Mouse (Mus musculus) kidney, embryonic 15.5 days (tissue): ENCODE measurements around the gene Rpl3. TPM values are rescaled to one million over a fixed set of nuclear protein-coding genes. Genes with fewer than 3 reads are reported as not detected.

Source experiments
- ATAC-seq: fragments of 200-750 bp; cut with Nextera tagmentation; replicated peaks from 2 replicates; pipeline ENCODE4 v1.8.0; 2017; ENCODE audit warnings: moderate TSS enrichment; ENCODE audit not compliant: low FRiP score
- H3K27ac ChIP-seq: fragments of 300-500 bp; sonication (generic); 2 replicates; pipeline ENCODE4 v1.5.1; 2015; ENCODE audit warnings: mild to moderate bottlenecking, inconsistent platforms
- H3K27me3 ChIP-seq: fragments of 300-500 bp; sonication (generic); 2 replicates; pipeline ENCODE4 v1.6.1; 2015; ENCODE audit warnings: inconsistent platforms
- H3K36me3 ChIP-seq: fragments of 300-500 bp; sonication (generic); 2 replicates; pipeline ENCODE4 v1.6.1; 2015; ENCODE audit warnings: inconsistent platforms
- H3K4me1 ChIP-seq: fragments of 300-500 bp; sonication (generic); 2 replicates; pipeline ENCODE4 v1.6.1; 2015; ENCODE audit warnings: inconsistent platforms
- H3K4me2 ChIP-seq: fragments of 300-500 bp; sonication (generic); 2 replicates; pipeline ENCODE4 v1.6.1; 2015; ENCODE audit warnings: moderate library complexity, mild to moderate bottlenecking, inconsistent platforms
- H3K4me3 ChIP-seq: fragments of 300-500 bp; sonication (generic); replicated peaks from 2 replicates; pipeline ENCODE4 v1.5.1; 2015; ENCODE audit warnings: mild to moderate bottlenecking, inconsistent platforms
- H3K9ac ChIP-seq: fragments of 300-500 bp; sonication (generic); 2 replicates; pipeline ENCODE4 v1.6.1; 2015; ENCODE audit warnings: mild to moderate bottlenecking, inconsistent platforms
- H3K9me3 ChIP-seq: fragments of 300-500 bp; sonication (generic); replicated peaks from 2 replicates; pipeline ENCODE4 v1.6.1; 2016; ENCODE audit warnings: inconsistent platforms
- WGBS: fragments of 180-500 bp; shearing (Covaris S2); methylation state at CpG from one replicate; pipeline ENCODE4 v1.1.7; 2015; ENCODE audit warnings: mixed read lengths; 5-methylcytosine and 5-hydroxymethylcytosine counted together
- polyA plus RNA-seq: library from polyadenylated mRNA; unstranded; fragments of >200 nt; fragmentation: Nextera tagmentation; extraction: Ambion mirVana; gene quantifications from 2 replicates; pipeline ENCODE4 v1.2.1, GENCODE M21; 2015

Gene Rpl3
- polyA plus RNA-seq, 1 experiment from 2014 or later = 1,115 TPM

DNA sequence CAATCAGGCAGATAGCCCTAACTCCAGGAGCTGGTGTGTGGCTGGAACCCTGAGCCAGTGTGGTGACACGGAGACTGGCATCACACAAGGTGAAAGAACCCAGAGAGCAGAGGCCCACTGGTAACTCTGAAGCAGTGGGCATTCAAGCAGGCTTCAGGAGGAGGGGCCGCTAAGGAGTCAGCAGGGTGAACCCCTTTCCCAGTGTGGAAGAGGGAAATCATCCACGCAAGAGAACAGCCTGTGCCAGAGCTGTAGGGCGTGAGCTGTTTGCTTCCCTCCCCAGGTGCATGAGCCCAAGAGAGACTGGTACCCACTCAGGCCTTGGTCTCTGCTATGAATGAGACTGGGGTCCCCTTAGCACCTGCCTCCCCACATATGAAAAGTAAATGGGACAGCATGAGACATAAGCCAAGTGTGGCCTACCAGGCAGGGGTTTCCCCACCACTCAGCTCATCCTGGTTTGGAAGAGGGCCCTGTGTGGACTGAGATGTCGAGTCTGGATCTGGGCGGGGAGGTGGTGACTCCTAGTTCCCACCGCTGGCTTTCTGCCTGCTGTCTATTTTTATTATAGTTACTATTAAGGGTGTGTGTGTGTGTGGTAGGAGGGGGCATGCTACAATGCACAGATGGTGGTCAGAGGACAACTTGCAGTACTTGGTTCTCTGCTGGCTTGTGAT lies 19.0 kb downstream of the Rpl3 start:
- H3K9ac ChIP-seq = no peak overlapping the region
- H3K9me3 ChIP-seq = no peaks in the 10 kb centered on the region
- H3K4me3 ChIP-seq = no peak overlapping the region
- H3K36me3 ChIP-seq = peaks cover 14% of the 10 kb centered on the region
- H3K4me2 ChIP-seq = no peak overlapping the region
- no peak for ATAC-seq
- no peaks in the 10 kb centered on the region for H3K27me3 ChIP-seq
- H3K4me1 ChIP-seq = peaks cover 16% of the 10 kb centered on the region; the same call in 1 of the 2 replicates
- WGBS = 76% methylated on average over 7 of the region's 7 CpGs
- no peak overlapping the region for H3K27ac ChIP-seq

DNA sequence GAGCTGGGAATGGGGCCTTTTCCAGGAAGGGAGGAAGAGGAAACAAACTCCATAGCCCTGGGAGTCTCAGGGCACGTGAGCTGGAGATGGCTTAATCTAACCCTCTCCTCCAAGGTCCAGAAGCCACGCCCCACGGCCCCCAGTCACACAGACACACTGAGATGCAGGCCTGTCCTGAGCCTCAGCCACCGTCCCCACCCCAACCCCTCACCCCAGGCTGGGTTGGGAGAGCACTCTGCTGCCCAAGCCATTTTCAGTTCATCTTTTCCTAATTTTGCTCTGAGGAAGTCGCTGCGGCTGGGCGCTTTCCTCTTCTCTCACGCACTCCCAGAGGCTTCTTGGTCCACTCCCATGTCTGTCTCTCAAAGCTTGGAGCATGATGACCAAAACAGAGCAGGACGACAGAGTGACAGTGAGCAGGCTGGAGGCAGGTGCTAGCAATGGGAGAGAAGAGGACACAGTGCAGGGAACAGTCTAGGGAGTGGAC lies 19.7 kb downstream of the Rpl3 start:
- no peak for ATAC-seq
- H3K4me2 ChIP-seq = no peak overlapping the region
- 44% methylated on average over 9 of the region's 9 CpGs for WGBS
- H3K27ac ChIP-seq = no peak overlapping the region
- no peaks in the 10 kb centered on the region for H3K9me3 ChIP-seq
- peaks cover 19% of the 10 kb centered on the region; the same call in 1 of the 2 replicates for H3K4me1 ChIP-seq
- peaks cover 7% of the 10 kb centered on the region for H3K36me3 ChIP-seq
- H3K4me3 ChIP-seq = no peak overlapping the region
- peak overlapping the region; percentile 10; the same call in 1 of the 2 replicates for H3K9ac ChIP-seq
- H3K27me3 ChIP-seq = no peaks in the 10 kb centered on the region

DNA sequence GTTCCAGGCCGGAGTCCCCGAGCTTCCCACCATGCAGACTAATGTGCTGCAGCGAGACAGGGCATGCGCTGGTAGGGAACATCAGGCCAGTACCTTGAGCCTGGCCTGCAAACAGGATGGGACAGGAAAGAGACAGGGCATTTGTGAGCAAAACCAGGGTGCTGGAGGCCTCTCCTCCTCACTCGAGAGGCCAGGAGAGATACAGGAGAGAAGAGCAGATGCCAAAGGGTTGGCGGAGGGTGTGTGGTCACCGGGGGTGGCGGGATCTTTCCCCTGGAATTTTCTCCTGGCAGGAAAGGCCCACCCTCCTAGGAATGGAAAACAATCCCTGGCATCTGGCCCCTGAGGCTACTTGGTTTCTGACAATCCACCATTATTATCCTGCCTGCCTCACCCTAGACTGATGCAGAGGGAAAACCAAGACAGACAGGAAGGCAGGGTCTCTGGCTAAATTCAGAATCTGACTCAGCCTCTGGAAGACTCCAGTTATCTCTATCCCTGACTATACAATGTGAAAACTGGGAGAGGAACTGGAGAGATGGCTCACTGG lies 21.5 kb downstream of the Rpl3 start:
- no peak overlapping the region for H3K4me3 ChIP-seq
- H3K9ac ChIP-seq = no peak overlapping the region
- H3K4me1 ChIP-seq = peaks cover 17% of the 10 kb centered on the region; the same call in 1 of the 2 replicates
- no peaks in the 10 kb centered on the region for H3K9me3 ChIP-seq
- H3K27me3 ChIP-seq = no peaks in the 10 kb centered on the region
- ATAC-seq = no peak
- H3K4me2 ChIP-seq = no peak overlapping the region
- H3K36me3 ChIP-seq = no peaks in the 10 kb centered on the region
- no peak overlapping the region for H3K27ac ChIP-seq
- WGBS = 70% methylated on average over 8 of the region's 8 CpGs

DNA sequence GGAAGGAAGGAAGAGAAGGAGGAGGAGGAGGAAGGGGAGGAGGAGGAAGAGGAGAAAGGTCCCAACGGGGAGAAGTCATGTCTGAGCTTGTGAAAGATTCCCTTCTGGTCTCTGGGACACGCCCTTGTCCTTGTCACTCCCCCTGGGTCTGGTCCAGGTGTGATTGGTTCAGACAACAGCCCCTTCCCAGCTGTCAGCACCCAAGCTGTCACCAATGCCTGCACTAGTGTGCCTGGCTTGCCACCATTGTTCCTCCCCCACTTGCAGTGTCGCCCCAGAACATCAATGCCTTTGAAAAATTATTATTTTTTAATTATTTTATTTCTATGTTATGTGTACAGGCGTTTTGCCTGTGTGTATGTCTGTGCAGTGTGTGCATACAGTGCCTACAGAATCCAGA lies 22.5 kb downstream of the Rpl3 start:
- H3K9me3 ChIP-seq = no peaks in the 10 kb centered on the region
- H3K27ac ChIP-seq = no peak overlapping the region
- H3K4me1 ChIP-seq = peaks cover 17% of the 10 kb centered on the region; the same call in 1 of the 2 replicates
- H3K27me3 ChIP-seq = no peaks in the 10 kb centered on the region
- 52% methylated on average over 4 of the region's 4 CpGs for WGBS
- no peak overlapping the region for H3K9ac ChIP-seq
- no peak overlapping the region for H3K4me2 ChIP-seq
- ATAC-seq = no peak
- no peak overlapping the region for H3K4me3 ChIP-seq
- no peaks in the 10 kb centered on the region for H3K36me3 ChIP-seq

DNA sequence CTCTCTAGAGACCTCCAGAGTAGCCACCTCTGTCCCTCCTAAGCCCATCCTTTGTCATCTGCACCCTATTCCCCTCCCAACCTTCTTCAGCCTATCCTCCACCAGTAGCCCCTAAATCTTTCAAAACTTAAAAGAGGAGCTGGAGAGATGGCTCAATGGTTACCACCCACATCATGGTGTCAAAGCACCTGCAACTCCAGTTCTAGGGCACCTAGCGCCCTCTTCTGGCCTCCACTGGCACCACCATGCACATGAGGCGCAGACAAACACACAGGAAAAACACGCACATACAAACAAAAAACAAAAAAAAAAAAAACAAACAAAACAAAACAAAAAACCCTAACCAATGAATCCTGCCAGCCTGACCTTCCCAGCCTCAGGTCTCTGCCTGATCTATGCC lies 25.1 kb downstream of the Rpl3 start:
- Histone ChIP-seq H3K36me3 (no peaks in the 10 kb centered on the region), H3K4me2 (no peak overlapping the region), H3K9me3 (no peaks in the 10 kb centered on the region), H3K27me3 (no peaks in the 10 kb centered on the region), H3K9ac (no peak overlapping the region), H3K4me1 (peaks cover 24% of the 10 kb centered on the region), H3K27ac (no peak overlapping the region), H3K4me3 (no peak overlapping the region)
- no peak for ATAC-seq
- WGBS = 61% methylated on average over 3 of the region's 3 CpGs

DNA sequence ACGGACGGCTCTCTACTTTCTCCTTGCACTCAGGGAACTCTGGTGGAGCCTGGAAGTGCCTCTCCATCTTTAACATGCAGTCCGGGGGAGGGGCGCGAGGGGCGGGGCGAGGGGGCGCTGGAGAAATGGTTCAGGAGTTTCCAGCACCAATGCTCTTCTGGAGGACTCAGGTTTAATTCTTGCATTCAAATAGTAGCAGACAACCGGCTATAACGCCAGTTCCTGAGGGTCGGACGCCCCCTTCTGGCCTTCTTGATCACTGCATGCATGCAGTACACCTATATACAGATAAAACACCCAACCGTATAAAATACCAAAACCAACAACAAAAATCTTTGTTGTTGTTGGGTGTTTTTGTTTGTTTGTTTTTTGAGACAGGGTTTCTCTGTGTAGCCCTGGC lies 26.3 kb downstream of the Rpl3 start:
- ATAC-seq = 0 out of 2 replicates have a peak, but pooled peaks have one; percentile 17
- no peaks in the 10 kb centered on the region for H3K9me3 ChIP-seq
- no peak overlapping the region for H3K27ac ChIP-seq
- H3K9ac ChIP-seq = no peak overlapping the region
- no peaks in the 10 kb centered on the region for H3K27me3 ChIP-seq
- H3K4me3 ChIP-seq = no peak overlapping the region
- no peak overlapping the region for H3K4me2 ChIP-seq
- WGBS = 12% methylated on average over 13 of the region's 13 CpGs
- peaks cover 25% of the 10 kb centered on the region for H3K4me1 ChIP-seq
- no peaks in the 10 kb centered on the region for H3K36me3 ChIP-seq

DNA sequence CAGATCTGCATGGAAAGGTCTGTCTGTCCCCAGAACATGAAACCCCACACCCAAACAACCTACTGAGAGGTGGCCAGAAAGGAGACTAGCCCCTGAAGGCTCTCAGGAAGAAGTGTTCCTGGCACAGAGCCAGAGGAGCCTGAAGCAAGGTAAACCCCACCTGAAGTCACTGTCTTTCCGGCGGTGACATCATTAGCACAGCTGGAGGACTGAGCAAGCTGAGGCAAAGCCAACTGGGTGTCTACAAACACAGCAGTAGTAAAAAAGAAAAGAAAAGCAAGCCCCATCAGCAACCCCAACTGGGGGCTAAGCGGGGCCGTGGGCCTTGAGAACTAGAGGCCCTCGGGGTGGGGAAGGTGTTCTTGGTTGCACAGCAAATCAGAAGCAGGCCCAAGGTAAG lies 26.7 kb downstream of the Rpl3 start:
- H3K4me1 ChIP-seq = peaks cover 25% of the 10 kb centered on the region
- H3K27me3 ChIP-seq = no peaks in the 10 kb centered on the region
- no peaks in the 10 kb centered on the region for H3K36me3 ChIP-seq
- no peaks in the 10 kb centered on the region for H3K9me3 ChIP-seq
- no peak for ATAC-seq
- 71% methylated on average over 5 of the region's 5 CpGs for WGBS
- no peak overlapping the region for H3K4me3 ChIP-seq
- H3K4me2 ChIP-seq = no peak overlapping the region
- no peak overlapping the region for H3K9ac ChIP-seq
- no peak overlapping the region for H3K27ac ChIP-seq

DNA sequence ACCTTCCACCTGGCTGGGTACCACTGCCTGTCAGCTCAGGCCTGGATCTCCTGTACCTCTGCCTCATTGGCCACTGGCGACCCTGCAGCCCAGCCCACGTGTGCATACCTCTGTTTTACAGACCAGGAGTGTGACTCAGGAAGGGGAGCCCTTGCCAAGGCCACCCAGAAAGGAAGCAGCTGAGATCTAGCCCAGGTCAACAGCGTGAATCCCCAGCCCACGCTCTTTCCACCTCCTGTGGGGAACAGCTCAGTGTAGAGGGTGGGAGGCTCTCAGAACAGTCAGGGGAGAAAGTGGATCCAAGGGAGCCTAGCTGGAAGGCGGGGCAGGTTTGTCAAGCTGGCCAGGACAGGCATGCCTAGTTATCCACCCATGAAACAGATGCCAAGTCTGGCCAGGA lies 28.8 kb downstream of the Rpl3 start:
- Histone ChIP-seq H3K27ac (no peak overlapping the region), H3K9me3 (no peaks in the 10 kb centered on the region), H3K4me1 (peaks cover 32% of the 10 kb centered on the region), H3K4me2 (no peak overlapping the region), H3K36me3 (no peaks in the 10 kb centered on the region), H3K9ac (0 out of 2 replicates have a peak overlapping the region, but pooled peaks have one; percentile 10), H3K27me3 (no peaks in the 10 kb centered on the region), H3K4me3 (no peak overlapping the region)
- no peak for ATAC-seq
- WGBS = 33% methylated on average over 5 of the region's 5 CpGs

DNA sequence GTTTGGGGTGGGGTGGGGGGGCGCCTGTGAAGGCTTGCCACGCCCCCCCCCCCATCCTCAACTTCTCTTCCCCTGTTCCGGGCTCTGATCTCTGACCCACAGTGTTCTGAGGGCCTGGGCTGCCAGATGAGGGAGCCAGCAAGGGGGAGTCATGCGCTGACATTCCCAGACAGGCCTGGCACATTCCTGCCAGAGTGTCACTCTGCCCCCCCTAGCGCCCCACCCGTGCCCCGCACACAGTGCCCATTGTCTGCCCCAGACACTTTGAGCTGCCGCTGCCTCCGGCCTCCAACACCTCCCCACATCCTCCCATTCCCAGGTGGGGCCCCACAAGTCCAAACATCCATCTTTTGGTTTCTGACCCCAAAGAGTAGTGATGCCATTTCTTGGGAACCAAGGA lies 29.3 kb downstream of the Rpl3 start:
- H3K27me3 ChIP-seq = no peaks in the 10 kb centered on the region
- peaks cover 31% of the 10 kb centered on the region for H3K4me1 ChIP-seq
- no peak overlapping the region for H3K27ac ChIP-seq
- 74% methylated on average over 7 of the region's 9 CpGs for WGBS
- no peaks in the 10 kb centered on the region for H3K36me3 ChIP-seq
- no peak overlapping the region for H3K4me3 ChIP-seq
- no peak for ATAC-seq
- no peak overlapping the region for H3K9ac ChIP-seq
- H3K9me3 ChIP-seq = no peaks in the 10 kb centered on the region
- no peak overlapping the region for H3K4me2 ChIP-seq

DNA sequence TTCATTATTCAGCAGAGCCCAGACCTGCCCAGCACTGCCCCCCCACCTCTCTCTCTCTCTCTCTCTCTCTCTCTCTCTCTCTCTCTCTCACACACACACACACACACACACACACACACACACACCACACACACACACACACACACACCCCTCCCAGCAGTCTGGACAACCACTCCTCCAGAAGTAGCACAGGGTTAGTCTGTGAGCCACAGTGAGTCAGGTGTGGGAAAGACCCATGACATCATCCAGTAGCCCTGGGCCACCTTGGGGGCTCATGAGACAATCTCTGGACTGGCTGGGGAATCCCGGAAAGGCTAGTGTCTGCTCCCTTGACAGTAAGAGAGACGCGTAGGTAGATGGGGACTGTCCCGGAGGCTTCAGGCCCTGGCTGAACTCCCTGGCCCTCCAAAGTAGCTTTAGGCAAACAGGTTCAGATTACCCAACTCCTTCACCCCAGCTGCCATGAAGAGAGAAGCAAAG lies 30.6 kb downstream of the Rpl3 start:
- Histone ChIP-seq H3K27ac (no peak overlapping the region), H3K9me3 (no peaks in the 10 kb centered on the region), H3K9ac (no peak overlapping the region), H3K4me1 (peaks cover 29% of the 10 kb centered on the region), H3K27me3 (no peaks in the 10 kb centered on the region), H3K4me3 (no peak overlapping the region), H3K4me2 (no peak overlapping the region), H3K36me3 (no peaks in the 10 kb centered on the region)
- WGBS = 80% methylated on average over 4 of the region's 4 CpGs
- no peak for ATAC-seq

DNA sequence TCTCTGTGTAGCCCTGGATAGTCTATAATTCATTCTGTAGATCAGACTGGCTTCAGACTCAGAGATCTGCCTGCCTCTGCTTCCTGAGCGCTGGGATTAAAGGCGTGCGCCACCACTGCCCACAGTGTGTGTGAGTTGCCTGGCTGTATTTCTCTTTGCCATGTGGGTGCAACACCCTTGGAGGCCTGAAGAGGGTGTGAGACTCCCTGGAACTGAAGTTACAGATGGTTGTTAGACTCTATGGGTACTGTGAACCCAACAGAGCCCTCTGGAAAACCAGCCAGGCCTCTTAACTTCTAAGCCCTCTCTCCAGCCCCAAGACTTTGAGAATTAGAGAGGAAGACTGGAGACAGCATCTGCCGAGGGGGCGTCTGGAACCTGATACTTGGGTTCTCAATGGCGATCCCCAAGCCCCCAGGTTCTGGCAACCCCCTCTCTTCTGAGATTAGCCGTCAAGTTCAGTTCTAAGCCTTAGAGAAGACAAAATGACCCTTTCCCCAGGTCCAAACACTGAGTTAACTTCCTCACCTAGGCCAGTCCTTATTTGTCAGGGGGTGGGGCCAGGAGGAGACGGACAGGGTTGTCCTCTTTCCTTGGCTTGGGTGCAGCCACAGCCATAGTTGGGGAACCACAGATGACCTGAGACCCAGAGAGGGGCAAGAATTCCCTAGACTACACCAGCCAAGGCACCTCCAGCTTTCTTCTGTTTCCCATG lies 31.2 kb downstream of the Rpl3 start:
- no peaks in the 10 kb centered on the region for H3K9me3 ChIP-seq
- no peak overlapping the region for H3K27ac ChIP-seq
- no peaks in the 10 kb centered on the region for H3K27me3 ChIP-seq
- no peak overlapping the region for H3K4me2 ChIP-seq
- no peak overlapping the region for H3K9ac ChIP-seq
- no peak overlapping the region for H3K4me3 ChIP-seq
- WGBS = 90% methylated on average over 8 of the region's 8 CpGs
- peaks cover 29% of the 10 kb centered on the region for H3K4me1 ChIP-seq
- ATAC-seq = no peak
- H3K36me3 ChIP-seq = no peaks in the 10 kb centered on the region

DNA sequence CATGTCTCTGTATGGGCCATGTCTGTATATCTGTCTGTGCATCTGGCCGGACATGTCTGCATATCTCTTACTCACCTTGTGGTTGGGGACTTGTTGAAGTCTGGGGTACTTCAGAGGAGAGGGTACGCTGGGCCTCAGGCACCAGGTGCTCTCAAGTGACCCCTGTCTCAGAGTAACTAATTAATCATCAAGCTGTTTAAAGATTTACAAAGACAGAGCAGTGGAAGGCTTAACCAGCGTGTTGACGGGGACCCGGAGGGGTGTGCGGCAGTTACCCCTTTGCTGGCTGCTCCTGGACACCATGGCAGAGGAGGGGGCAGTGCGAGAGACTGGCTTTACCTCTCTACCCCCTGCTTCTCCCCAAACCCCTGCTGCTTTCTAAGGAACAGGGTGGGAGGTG lies 32.1 kb downstream of the Rpl3 start:
- peak; percentile 63 for ATAC-seq
- Histone ChIP-seq H3K36me3 (no peaks in the 10 kb centered on the region), H3K9me3 (no peaks in the 10 kb centered on the region), H3K4me2 (no peak overlapping the region), H3K9ac (no peak overlapping the region), H3K4me3 (no peak overlapping the region), H3K4me1 (peaks cover 26% of the 10 kb centered on the region), H3K27ac (peak overlapping the region; percentile 83), H3K27me3 (no peaks in the 10 kb centered on the region)
- WGBS = 38% methylated on average over 7 of the region's 7 CpGs
